Mouse (Mus musculus) naive thymus-derived CD4-positive, alpha-beta T cell, adult 2 months (primary cell): ENCODE measurements around the gene 2310022A10Rik.

Source experiments
- DNase-seq: peaks from one replicate; pipeline ENCODE4 v3.0.0-alpha.2; 2011; ENCODE audit warnings: low read depth

Gene 2310022A10Rik

GRCm38 (mm10) chr7:27590566-27591213 is 37.7 kb downstream of the 2310022A10Rik start:
- peak; percentile 33 for DNase-seq

- peak; percentile 97 for DNase-seq
These were observed 38.5 kb downstream of the 2310022A10Rik start, which contains the start of gene Akt2 for GRCm38 (mm10) chr7:27591266-27592216. Akt2 (plus strand) TSS chr7:27591552.

DNA sequence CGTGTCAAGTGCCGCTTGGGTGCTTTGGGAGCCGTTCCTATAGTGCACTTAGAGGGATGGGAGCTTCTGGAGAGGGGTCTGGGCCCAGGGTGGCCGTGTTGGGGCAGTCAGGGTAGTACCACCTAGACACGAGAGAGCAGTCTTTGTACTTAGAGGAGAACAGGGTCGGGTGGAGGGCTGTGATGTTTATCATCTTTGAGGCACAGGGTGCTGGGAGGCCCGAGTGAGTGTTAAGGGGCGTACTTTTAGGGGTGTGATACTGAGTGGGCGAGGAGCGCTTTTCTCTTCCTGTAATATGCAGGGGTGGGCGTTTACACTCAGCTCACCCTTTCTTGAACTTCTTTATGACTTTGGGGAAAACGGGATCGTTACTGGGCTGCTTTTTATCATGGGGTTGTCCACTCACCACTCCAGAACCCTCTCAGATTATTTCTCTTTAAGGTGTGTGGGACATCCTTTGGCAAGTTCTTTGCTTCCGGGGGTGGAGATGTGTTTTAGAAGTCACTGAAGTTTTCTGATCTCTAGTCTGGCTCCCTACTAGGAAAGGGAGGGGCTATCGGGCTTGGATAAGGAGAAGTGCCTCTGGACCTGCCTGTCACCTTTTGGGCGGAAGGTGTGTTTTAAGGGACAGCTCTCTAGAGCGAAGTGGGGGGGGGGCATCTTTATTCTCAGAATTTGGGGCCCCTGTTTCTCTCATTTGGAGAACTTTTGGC is 39.3 kb downstream of the 2310022A10Rik start:
- no peak for DNase-seq

- DNase-seq, result no peak
These were observed 40.1 kb downstream of the 2310022A10Rik start for GRCm38 (mm10) chr7:27592934-27593645.

DNA sequence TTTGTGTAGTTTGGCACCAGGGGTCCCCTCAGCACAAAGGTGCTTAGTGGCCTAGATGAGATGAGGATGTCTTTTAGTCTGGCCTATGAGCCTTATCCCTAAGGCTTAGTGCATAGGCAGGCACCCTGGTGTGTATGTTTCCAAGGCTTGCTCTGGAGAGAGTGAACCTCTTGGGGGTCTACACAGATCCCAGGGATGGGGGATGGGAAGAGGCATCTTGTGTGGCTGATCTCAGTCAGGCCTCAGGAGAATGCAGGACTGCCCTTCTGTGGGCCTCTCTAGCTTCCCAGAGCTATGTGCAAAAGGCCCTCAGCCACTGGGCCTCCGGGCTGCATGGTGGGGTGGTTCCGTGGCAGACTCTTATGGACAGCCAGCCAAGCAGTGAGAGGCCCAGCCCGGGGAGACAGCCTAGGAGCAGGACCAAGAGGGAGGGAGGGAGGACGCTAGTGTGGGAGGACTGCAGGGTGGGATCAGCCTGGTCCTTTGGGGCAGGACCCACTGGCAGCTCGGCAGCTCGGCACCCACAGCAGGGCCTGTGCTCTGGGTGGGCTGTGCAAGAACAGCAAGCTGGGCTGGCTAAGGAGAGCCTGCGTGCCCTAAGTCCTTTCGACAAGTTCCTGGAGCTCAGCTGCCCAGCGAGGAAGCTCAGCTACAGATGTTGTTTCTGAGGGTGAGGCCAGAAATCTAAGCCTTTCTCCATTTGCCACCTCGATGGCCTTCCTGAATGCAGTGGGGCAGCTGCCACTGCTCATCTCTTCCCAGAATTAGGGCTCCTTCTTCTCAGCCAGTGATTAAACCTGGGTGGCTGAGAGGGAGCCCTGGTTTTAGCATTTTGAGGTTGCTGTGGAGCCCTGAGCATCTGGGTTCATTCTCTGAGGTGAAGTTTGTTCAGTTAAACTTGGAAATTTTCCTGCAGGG is 43.8 kb downstream of the 2310022A10Rik start:
- no peak for DNase-seq

DNA sequence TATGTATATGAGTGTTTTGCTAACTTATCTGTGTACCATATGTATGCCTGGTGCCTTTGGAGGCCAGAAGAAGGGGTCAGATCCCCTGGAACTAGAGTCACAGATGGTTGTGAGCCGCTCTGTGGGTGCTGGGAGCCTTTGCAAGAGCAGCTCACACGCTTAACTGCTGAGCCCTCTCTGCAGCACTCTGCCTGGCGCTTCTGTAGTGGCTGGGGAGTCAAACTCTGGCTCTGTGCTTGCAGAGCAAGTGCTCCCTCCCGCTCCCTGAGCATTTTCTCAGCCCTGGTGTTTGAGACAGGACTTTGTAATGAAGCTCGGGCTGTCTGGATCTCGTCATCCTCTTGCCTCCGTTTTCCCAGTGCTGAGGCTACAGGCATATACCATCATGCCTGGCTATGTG is 45.0 kb downstream of the 2310022A10Rik start:
- no peak for DNase-seq

DNA sequence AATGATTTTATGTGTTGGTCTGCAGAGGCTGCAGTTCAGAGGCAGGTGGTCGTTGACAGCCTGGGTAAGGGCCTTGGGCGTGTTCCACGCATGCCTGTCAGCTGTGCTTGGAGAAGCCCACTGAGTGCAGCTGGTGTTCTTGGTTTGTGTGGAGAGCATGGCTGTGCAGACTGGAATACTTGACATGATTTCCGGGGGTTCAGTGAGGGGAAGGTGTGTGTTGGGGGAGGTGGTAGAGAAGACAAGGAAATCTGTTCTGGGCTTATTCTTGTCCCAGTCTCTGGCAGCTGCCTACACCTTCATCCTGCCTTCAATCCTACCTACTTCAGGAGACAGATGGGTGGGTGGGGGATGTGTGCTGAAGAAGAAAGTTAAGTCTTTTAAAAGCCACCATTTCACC is 48.6 kb downstream of the 2310022A10Rik start:
- no peak for DNase-seq

DNA sequence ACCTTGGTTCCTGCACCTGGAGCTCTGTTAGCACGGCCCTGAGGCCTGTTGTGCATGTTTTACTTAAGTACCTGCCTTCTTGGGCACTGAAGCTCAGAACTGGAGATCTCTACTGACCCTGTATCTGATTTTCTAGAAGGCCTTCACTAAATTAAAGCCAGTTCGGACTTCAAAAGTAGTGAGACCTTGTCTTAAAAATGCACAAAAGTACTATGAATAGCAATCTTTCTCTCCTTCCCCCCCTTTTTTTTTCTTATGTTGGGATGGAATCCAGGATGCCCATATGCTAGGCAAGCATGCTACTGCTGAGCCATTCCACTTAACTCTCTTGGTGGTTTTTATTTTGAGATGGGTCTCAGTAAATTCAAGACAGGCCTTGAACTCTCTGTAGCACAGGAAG is 49.1 kb downstream of the 2310022A10Rik start:
- no peak for DNase-seq

GRCm38 (mm10) chr7:27602835-27603234 is 49.8 kb downstream of the 2310022A10Rik start:
- DNase-seq, result no peak

- DNase-seq, result no peak
These were observed 51.8 kb downstream of the 2310022A10Rik start for GRCm38 (mm10) chr7:27604661-27605348.

DNA sequence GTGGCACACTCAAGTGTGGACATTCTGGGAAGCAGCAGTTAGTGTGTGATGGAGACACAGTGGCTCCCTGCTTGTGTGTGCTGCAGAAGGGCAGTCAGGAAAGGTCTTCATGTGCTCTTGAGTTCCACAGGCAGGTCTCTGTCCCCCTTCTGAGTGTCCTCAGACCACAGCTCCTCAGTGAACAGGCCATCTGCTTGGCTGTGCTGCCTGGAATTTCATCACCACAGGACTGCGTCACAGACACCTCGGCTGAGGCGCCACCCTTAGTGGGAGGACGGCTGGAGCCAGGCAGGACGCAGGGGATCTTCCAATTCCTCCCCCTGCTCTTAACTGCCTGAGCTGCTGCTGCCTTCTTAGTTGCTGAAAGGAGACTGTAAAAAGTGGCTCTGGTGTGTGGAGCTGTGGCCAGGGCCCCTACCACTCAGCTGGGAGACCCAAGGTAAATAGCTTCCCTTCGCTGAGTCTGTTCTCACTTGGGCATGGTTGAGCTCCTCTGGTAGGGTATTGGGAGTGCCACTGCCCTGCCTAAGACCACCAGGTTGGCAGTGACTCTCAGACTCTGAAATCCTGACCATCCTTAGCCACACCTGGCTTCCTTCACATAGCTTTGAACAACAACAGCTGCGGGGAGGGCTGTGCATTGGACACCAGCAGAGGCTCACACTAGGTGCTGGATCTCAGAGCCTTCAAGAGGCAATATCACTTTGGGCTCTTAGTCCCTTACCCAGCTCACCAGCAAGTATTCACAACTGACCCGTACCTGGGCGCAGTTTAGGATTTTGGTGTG is 52.7 kb downstream of the 2310022A10Rik start:
- DNase-seq, result no peak

- no peak for DNase-seq
These were observed 53.6 kb downstream of the 2310022A10Rik start for GRCm38 (mm10) chr7:27606481-27607254.

GRCm38 (mm10) chr7:27607580-27607979 is 54.5 kb downstream of the 2310022A10Rik start:
- DNase-seq, result no peak

DNA sequence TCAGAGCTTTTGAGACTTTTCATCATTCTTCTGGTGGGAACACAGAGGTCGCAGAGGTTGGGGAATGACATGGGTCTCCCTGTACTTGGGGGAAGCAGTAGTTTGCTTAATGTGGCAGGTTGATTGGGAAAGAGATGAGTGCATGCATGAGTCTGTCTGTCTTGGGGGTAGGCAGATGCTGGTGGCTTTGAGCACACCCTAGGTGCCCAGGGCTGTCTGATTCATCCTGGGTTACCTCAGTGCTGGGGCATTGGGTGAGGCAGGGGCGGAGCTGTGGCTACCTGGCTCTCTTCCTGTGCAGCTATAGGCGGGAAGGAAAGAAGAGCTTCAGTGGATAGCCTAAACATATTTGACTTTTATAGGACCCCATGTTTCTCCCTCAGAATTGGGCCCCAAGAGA is 55.1 kb downstream of the 2310022A10Rik start:
- no peak for DNase-seq

GRCm38 (mm10) chr7:27609285-27609684 is 56.3 kb downstream of the 2310022A10Rik start:
- DNase-seq, result no peak

DNA sequence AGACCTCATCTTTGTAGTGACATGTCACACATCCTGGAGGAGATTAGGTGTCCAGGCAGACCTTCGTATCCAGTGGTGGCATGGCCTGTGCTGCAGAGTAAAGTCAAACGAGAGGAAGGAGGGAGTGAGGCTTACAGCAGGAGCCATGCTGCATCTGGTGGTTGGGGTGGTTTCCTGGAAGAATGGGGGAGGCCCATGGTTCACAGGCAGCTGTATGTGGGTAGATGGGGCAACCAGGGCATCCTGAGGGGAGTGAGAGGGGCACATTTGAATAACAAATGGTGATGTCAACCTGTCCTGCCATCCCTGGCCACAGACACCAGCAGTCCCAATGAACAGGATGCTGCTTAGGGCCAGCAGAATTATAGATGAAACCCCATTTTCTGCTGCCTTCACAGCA is 56.7 kb downstream of the 2310022A10Rik start:
- DNase-seq, result no peak

GRCm38 (mm10) chr7:27610370-27610769 is 57.3 kb downstream of the 2310022A10Rik start:
- no peak for DNase-seq

GRCm38 (mm10) chr7:27610871-27611270 is 57.8 kb downstream of the 2310022A10Rik start:
- DNase-seq, result no peak

- no peak for DNase-seq
These were observed 59.9 kb downstream of the 2310022A10Rik start for GRCm38 (mm10) chr7:27612940-27613339.
